Mouse (Mus musculus) ES-Bruce4 (cell line): ENCODE results near the gene Uap1.

ENCODE experiments used
- CTCF ChIP-seq: IDR thresholded peaks from one replicate; pipeline ENCODE4 v1.8.1; 2011; ENCODE audit warnings: low read depth, low read length
- POLR2A ChIP-seq: IDR thresholded peaks from one replicate; pipeline ENCODE4 v1.8.1; 2011; ENCODE audit warnings: low read length; ENCODE audit not compliant: insufficient read depth

GRCm38 (mm10) chr1:170159707-170160106, 15.1 kb downstream of the Uap1 start:
- TF ChIP-seq POLR2A (no peak), CTCF (no peak)
